Mouse (Mus musculus) hindbrain, embryonic 16.5 days (tissue): ENCODE data around the gene Siah3. TPM values are rescaled to one million over a fixed set of nuclear protein-coding genes. Genes with fewer than 3 reads are reported as not detected.
A peak's percentile ranks its signal among the peaks of the same experiment; 100 is the strongest.

Experiments used
- ATAC-seq: fragments of 200-750 bp; cut with Nextera tagmentation; 2 replicates; pipeline ENCODE4 v1.8.0; 2017; ENCODE audit warnings: moderate TSS enrichment, moderate library complexity
- H3K27ac ChIP-seq: fragments of 300-500 bp; sonication (generic); 2 replicates; pipeline ENCODE4 v1.5.1; 2014; ENCODE audit warnings: low read depth, mild to moderate bottlenecking, control low read depth, low read length, moderate library complexity
- H3K27me3 ChIP-seq: fragments of 300-500 bp; sonication (generic); replicated peaks from 2 replicates; pipeline ENCODE4 v1.6.1; 2014; ENCODE audit warnings: low read length; ENCODE audit not compliant: control insufficient read depth, insufficient read depth
- H3K36me3 ChIP-seq: fragments of 300-500 bp; sonication (generic); 2 replicates; pipeline ENCODE4 v1.6.1; 2014; ENCODE audit warnings: mild to moderate bottlenecking, low read length, moderate library complexity, mixed read lengths; ENCODE audit not compliant: control insufficient read depth, insufficient read depth
- H3K4me1 ChIP-seq: fragments of 300-500 bp; sonication (generic); 2 replicates; pipeline ENCODE4 v1.6.1; 2014; ENCODE audit warnings: low read depth, low read length; ENCODE audit not compliant: control insufficient read depth, insufficient read depth
- H3K4me2 ChIP-seq: fragments of 300-500 bp; sonication (generic); 2 replicates; pipeline ENCODE4 v1.6.1; 2014; ENCODE audit warnings: mild to moderate bottlenecking, low read length, control low read depth, moderate library complexity
- H3K4me3 ChIP-seq: fragments of 300-500 bp; sonication (generic); 2 replicates; pipeline ENCODE4 v1.5.1; 2014; ENCODE audit warnings: mild to moderate bottlenecking, low read length, control low read depth, moderate library complexity
- H3K9ac ChIP-seq: fragments of 300-500 bp; sonication (generic); 2 replicates; pipeline ENCODE4 v1.6.1; 2014; ENCODE audit warnings: low read depth, mild to moderate bottlenecking, control low read depth, low read length, moderate library complexity
- H3K9me3 ChIP-seq: fragments of 300-500 bp; sonication (generic); 2 replicates; pipeline ENCODE4 v1.6.1; 2014; ENCODE audit warnings: mild to moderate bottlenecking, low read length, moderate library complexity; ENCODE audit not compliant: control insufficient read depth
- whole genome bisulfite sequencing: fragments of 180-500 bp; shearing (Covaris S2); extraction: QIAGEN DNeasy Blood & Tissue Kit; methylation state at CpG from one replicate; pipeline ENCODE4 v1.1.7; 2014; 5-methylcytosine and 5-hydroxymethylcytosine counted together
- polyA plus RNA-seq: library from polyadenylated mRNA; unstranded; fragments of >200 nt; fragmentation: Nextera tagmentation; extraction: Ambion mirVana; gene quantifications from 2 replicates; pipeline ENCODE4 v1.2.1, GENCODE M21; 2015

Gene Siah3
- polyA plus RNA-seq, result 2.9 and 5.2 TPM in 2 replicates

DNA sequence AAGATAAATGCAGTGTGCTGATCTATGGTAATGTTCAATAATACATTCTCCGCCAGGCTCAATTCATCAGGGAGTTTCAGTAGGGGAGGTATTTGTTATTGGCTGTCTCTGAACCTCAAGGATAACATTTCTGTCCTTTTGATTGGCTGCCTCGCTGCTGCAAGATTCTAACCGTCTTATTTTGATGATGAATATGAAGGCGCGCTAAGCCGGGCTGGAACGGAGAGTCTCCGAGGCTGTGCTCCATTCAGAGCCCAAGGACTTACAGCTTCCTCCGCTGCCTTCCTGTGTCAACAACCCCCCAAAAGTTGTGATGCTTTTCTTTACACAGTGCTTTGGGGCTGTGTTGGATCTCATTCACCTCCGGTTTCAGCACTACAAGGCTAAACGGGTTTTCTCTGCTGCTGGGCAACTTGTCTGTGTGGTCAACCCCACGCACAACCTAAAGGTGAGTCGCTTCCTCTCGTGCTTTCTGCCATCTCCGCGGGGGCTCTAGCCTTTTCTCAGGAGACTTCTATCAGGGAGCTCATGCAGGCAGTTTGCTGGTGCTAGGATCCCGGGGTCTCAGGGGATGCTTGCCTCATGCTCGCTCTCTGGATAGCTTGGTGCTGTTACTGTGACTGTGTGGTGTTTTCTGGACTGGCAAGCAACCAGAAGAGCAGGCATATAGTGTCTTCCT lies at the start of gene Siah3:
TSS of gene Siah3 (plus strand) at position 240 of the 679 bp plus-strand sequence.
- peaks cover 30% of the 10 kb centered on the region for H3K4me1 ChIP-seq
- no peaks in the 10 kb centered on the region for H3K36me3 ChIP-seq
- H3K4me3 ChIP-seq, result peak within 1 kb of the TSS; percentile 47
- H3K9ac ChIP-seq, result peak within 1 kb of the TSS; percentile 73
- peak within 1 kb of the TSS; percentile 80 for H3K27ac ChIP-seq
- H3K9me3 ChIP-seq, result no peaks in the 10 kb centered on the region
- peak within 1 kb of the TSS; percentile 64 for H3K4me2 ChIP-seq
- 10% methylated on average over 18 of the region's 18 CpGs for WGBS
- H3K27me3 ChIP-seq, result no peaks in the 10 kb centered on the region
- peak; percentile 41 for ATAC-seq

DNA sequence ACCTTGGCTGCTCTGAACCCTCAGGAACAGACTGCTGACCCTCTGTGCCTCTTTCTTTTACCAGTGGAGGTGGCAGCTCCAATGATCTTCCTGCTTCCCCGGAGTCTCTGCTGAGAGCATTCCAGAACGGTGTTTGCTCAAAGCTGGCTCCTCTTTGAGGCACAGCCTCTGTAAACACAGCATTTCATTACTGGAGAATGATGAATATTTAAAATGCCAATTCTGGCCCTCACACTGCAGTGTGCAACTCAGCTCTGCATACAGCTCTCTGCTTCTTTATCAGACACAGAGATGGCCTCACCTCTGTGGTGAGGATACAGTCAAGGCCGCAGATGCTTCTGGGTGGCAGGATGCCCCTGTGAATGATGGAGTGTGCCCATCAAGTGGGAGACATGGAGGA lies 46.0 kb upstream of the Siah3 start:
- Histone ChIP-seq H3K4me3 (no peak overlapping the region), H3K9ac (no peak overlapping the region), H3K4me2 (no peak overlapping the region), H3K36me3 (no peaks in the 10 kb centered on the region), H3K4me1 (no peaks in the 10 kb centered on the region), H3K27me3 (no peaks in the 10 kb centered on the region), H3K9me3 (no peaks in the 10 kb centered on the region), H3K27ac (no peak overlapping the region)
- ATAC-seq, result 0 out of 2 replicates have a peak, but pooled peaks have one; percentile 24
- 68% methylated on average over 3 of the region's 3 CpGs for WGBS

DNA sequence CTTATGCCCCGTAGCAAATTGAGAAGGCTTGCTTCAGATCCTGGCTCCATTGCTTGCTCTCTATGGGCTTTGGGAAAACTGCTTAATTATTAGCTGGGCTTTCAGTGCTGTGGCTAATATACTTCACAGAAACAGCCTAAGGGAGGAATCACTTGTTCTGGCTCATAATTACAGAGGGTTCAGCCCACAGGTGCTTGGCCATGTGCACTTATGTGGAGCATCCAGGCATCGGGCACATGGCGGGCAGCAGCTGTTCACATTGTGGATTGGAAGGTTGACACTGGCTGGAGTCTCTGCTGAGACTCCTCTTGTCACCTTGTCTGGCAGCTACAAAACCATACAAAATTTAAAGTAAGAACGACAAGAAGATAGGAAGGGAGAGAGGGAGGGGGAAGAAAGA lies 45.4 kb upstream of the Siah3 start:
- 76% methylated on average over 4 of the region's 4 CpGs for WGBS

DNA sequence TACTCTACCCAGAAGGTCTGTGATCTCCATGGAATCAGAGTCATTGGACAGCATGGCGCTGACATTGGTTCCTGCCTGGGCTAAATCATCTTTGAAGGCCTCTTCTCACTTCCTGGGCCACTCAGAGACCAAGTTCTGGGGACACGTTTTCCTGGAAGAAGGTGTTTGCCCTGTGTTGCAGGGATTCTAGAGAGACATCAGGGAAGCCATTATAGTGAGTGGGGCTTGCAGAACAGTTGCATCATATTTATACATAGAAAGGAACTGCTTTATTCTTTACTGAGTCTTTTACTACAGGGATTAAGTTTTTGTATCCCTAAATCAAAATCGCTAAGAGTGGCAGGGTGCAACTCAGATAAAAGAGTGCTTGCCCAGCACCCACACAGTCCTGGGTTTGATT lies 37.1 kb upstream of the Siah3 start:
- Histone ChIP-seq H3K4me1 (no peaks in the 10 kb centered on the region), H3K27me3 (no peaks in the 10 kb centered on the region), H3K4me2 (no peak overlapping the region), H3K9me3 (no peaks in the 10 kb centered on the region), H3K27ac (no peak overlapping the region), H3K9ac (no peak overlapping the region), H3K4me3 (no peak overlapping the region), H3K36me3 (no peaks in the 10 kb centered on the region)
- no peak for ATAC-seq
- WGBS, result 88% methylated on average over 3 of the region's 3 CpGs

More for the DNA sequence above, 45.4 kb upstream of the Siah3 start:
- H3K4me1 ChIP-seq, result no peaks in the 10 kb centered on the region
- H3K9me3 ChIP-seq, result no peaks in the 10 kb centered on the region
- no peaks in the 10 kb centered on the region for H3K36me3 ChIP-seq
- no peak overlapping the region for H3K4me2 ChIP-seq
- ATAC-seq, result no peak
- no peaks in the 10 kb centered on the region for H3K27me3 ChIP-seq
- no peak overlapping the region for H3K9ac ChIP-seq
- no peak overlapping the region for H3K27ac ChIP-seq
- H3K4me3 ChIP-seq, result no peak overlapping the region

DNA sequence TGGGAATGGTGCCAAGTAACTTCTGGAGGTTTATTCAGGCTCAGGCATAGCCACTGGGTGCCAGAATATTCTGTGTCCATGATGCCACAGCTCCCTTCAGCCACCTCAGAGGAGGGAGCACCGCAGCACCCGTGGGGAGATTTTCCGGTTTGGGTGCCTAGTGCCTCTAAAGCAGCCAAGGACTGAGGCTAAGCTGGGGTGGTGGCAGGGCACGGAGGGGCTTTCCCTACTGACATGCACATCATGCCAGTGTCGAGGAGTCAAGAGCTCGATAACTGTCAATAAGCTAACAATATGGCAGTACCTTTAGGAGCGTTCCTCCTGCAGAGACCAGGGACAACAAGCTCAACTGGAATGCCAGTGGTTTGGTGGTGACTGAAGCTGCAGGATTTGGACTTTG lies 35.9 kb upstream of the Siah3 start:
- H3K4me1 ChIP-seq, result no peaks in the 10 kb centered on the region
- H3K27ac ChIP-seq, result no peak overlapping the region
- no peak for ATAC-seq
- H3K9me3 ChIP-seq, result no peaks in the 10 kb centered on the region
- H3K36me3 ChIP-seq, result no peaks in the 10 kb centered on the region
- WGBS, result 94% methylated on average over 7 of the region's 7 CpGs
- no peak overlapping the region for H3K4me2 ChIP-seq
- H3K27me3 ChIP-seq, result no peaks in the 10 kb centered on the region
- H3K4me3 ChIP-seq, result no peak overlapping the region
- no peak overlapping the region for H3K9ac ChIP-seq

DNA sequence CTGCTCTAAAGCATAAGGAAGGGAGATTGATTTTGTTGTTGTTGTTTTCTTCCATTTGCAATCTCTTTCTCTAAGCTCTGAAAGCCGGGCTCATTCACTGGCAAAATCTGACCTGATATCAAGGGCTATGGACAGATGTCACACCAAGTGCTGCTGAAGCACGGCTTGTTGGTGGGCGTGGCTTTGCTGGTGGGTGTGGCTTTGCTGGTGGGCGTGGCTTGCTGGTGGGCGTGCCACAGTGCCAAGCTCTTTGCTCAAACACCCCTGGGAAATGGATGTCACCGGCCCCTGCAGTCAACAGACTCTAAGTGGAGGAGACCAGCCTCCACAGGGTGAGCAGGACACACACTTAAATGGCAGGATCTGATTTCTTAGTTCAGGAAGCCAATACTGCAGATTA lies 35.0 kb upstream of the Siah3 start:
- 64% methylated on average over 6 of the region's 6 CpGs for WGBS
- ATAC-seq, result no peak
- H3K9me3 ChIP-seq, result no peaks in the 10 kb centered on the region

DNA sequence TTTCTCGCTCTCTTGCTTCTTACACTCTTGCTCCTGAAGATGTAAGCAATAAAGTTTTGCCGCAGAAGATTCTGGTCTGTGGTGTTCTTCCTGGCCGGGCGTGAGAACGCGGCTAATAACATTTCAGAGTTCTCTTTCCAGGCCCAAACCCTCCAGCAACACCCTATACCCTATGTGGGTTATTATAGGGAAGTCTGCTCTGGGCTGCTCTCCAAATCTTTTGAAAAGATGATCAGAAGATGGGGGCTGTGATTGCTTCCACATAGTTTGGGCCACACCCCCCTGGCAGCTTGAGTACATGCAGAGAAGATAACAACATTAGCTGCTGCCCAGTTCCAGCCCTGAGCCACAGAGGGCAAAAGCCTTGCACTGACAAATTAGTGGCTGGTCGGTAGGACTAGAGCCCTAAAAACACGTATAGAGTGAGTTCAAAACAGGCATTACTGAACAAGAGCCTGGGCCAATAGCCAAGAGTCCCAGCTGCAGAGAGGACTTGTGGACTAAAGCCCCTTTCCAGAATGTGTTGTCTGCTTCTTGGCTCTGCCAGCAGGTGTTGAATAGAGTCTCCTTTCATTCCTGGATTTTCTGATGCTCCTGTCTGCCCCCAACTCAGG lies 24.5 kb upstream of the Siah3 start:
- no peak overlapping the region for H3K4me2 ChIP-seq
- no peaks in the 10 kb centered on the region for H3K9me3 ChIP-seq
- WGBS, result 80% methylated on average over 7 of the region's 8 CpGs
- H3K4me3 ChIP-seq, result no peak overlapping the region
- H3K4me1 ChIP-seq, result no peaks in the 10 kb centered on the region; the same call in 1 of the 2 replicates
- no peak overlapping the region for H3K9ac ChIP-seq
- H3K27me3 ChIP-seq, result no peaks in the 10 kb centered on the region
- ATAC-seq, result peak; percentile 30; the same call in 1 of the 2 replicates
- no peak overlapping the region for H3K27ac ChIP-seq
- H3K36me3 ChIP-seq, result no peaks in the 10 kb centered on the region

More for the DNA sequence above, 35.0 kb upstream of the Siah3 start:
- Histone ChIP-seq H3K36me3 (no peaks in the 10 kb centered on the region), H3K9ac (no peak overlapping the region), H3K27me3 (no peaks in the 10 kb centered on the region), H3K27ac (no peak overlapping the region), H3K4me2 (no peak overlapping the region), H3K4me3 (no peak overlapping the region), H3K4me1 (no peaks in the 10 kb centered on the region)

DNA sequence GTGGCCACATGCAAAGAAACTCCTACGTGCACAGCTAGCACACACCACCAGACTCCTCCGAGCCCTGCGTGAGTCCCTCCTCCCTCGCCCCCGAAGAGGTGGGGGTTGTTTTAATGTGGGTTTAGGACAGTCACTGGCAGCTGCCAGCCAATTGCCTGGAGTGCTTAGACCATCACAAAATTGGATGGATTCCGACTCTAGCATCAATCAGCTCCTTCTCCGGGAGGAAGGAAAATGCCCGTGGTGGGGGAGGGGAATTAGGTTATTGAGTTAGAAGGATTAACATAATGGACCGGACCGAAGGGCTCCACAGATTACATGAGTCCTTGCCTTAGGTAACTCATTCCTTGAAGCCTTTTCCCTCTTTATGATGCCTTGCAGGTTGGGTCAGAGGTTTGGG lies 22.9 kb upstream of the Siah3 start:
- H3K36me3 ChIP-seq, result no peaks in the 10 kb centered on the region
- ATAC-seq, result peak; percentile 54
- no peak overlapping the region for H3K9ac ChIP-seq
- H3K9me3 ChIP-seq, result no peaks in the 10 kb centered on the region
- H3K4me3 ChIP-seq, result no peak overlapping the region
- 44% methylated on average over 10 of the region's 10 CpGs for WGBS
- H3K27ac ChIP-seq, result no peak overlapping the region
- no peaks in the 10 kb centered on the region for H3K27me3 ChIP-seq
- no peak overlapping the region for H3K4me2 ChIP-seq
- H3K4me1 ChIP-seq, result no peaks in the 10 kb centered on the region; the same call in 1 of the 2 replicates

DNA sequence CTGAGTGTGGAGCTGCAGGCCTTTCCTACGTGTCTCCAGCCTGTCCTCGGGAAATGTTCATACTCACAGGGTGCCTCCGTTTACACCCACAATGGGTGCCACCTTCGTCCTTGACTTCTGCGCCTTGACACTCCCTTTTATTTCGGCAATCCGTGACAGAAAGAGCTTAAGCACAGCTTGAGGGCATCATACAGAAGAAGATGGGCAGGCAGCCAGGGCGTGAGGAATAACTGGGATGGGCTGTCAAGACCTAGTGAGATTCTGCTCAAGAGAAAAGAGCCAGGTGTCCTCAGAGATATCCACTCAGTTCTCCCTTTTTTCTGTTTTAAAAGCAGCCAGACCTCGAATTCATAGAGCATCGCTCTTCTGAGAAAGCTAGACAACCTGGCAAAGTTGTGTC lies 21.2 kb upstream of the Siah3 start:
- H3K27me3 ChIP-seq, result no peaks in the 10 kb centered on the region
- H3K4me1 ChIP-seq, result no peaks in the 10 kb centered on the region; the same call in 1 of the 2 replicates
- H3K9me3 ChIP-seq, result no peaks in the 10 kb centered on the region
- 70% methylated on average over 10 of the region's 10 CpGs for WGBS
- ATAC-seq, result peak; percentile 37; the same call in 1 of the 2 replicates
- H3K36me3 ChIP-seq, result no peaks in the 10 kb centered on the region
- H3K4me3 ChIP-seq, result no peak overlapping the region
- H3K27ac ChIP-seq, result no peak overlapping the region
- no peak overlapping the region for H3K9ac ChIP-seq
- H3K4me2 ChIP-seq, result no peak overlapping the region
